Mouse (Mus musculus) lung, postnatal 0 days (tissue): ENCODE data around the gene Gprin3. TPM values are rescaled to one million over a fixed set of nuclear protein-coding genes. Genes with fewer than 3 reads are reported as not detected.

Source experiments
- ATAC-seq: fragments of 200-750 bp; cut with Nextera tagmentation; 2 replicates; pipeline ENCODE4 v1.8.0; 2017; ENCODE audit warnings: moderate library complexity
- DNase-seq: peaks from one replicate; pipeline ENCODE4 v3.0.0-alpha.2; 2016; ENCODE audit warnings: low spot score
- H3K27ac ChIP-seq: fragments of 300-500 bp; sonication (generic); 2 replicates; pipeline ENCODE4 v1.5.1; 2014; ENCODE audit warnings: antibody characterized with exemption, mild to moderate bottlenecking, low read length, mixed read lengths
- H3K27me3 ChIP-seq: fragments of 300-500 bp; sonication (generic); replicated peaks from 2 replicates; pipeline ENCODE4 v1.6.1; 2014; ENCODE audit warnings: low read length, mixed read lengths; ENCODE audit not compliant: insufficient read depth
- H3K36me3 ChIP-seq: fragments of 300-500 bp; sonication (generic); 2 replicates; pipeline ENCODE4 v1.6.1; 2014; ENCODE audit warnings: low read length, mixed read lengths; ENCODE audit not compliant: insufficient read depth
- H3K4me1 ChIP-seq: fragments of 300-500 bp; sonication (generic); 2 replicates; pipeline ENCODE4 v1.6.1; 2014; ENCODE audit warnings: antibody characterized with exemption, low read depth, low read length, mixed read lengths; ENCODE audit not compliant: insufficient read depth
- H3K4me2 ChIP-seq: fragments of 300-500 bp; sonication (generic); replicated peaks from 2 replicates; pipeline ENCODE4 v1.6.1; 2014; ENCODE audit warnings: low read depth, mild to moderate bottlenecking, low read length, moderate library complexity, mixed read lengths
- H3K4me3 ChIP-seq: fragments of 300-500 bp; sonication (generic); 2 replicates; pipeline ENCODE4 v1.5.1; 2014; ENCODE audit warnings: low read depth, low read length
- H3K9ac ChIP-seq: fragments of 300-500 bp; sonication (generic); replicated peaks from 2 replicates; pipeline ENCODE4 v1.6.1; 2014; ENCODE audit warnings: low read depth, mild to moderate bottlenecking
- H3K9me3 ChIP-seq: fragments of 300-500 bp; sonication (generic); 2 replicates; pipeline ENCODE4 v1.6.1; 2016; ENCODE audit warnings: low read length, mixed read lengths
- CTCF ChIP-seq: IDR thresholded peaks from 2 replicates; pipeline ENCODE4 v1.5.1; 2016; ENCODE audit warnings: antibody characterized with exemption, mild to moderate bottlenecking
- EP300 ChIP-seq: IDR thresholded peaks from 2 replicates; pipeline ENCODE4 v1.6.1; 2016; ENCODE audit warnings: antibody characterized with exemption, mild to moderate bottlenecking, control low read depth
- WGBS: fragments of 180-500 bp; shearing (Covaris S2); extraction: QIAGEN DNeasy Blood & Tissue Kit; methylation state at CpG from one replicate; pipeline ENCODE4 v1.1.7; 2014; 5-methylcytosine and 5-hydroxymethylcytosine counted together
- polyA plus RNA-seq: library from polyadenylated mRNA; unstranded; fragments of >200 nt; fragmentation: Nextera tagmentation; extraction: Ambion mirVana; gene quantifications from 2 replicates; pipeline ENCODE4 v1.2.1, GENCODE M21; 2015

The Gprin3 gene
- polyA plus RNA-seq, 1 experiment from 2014 or later: 11.2 TPM

GRCm38 (mm10) chr6:59354943-59355342 is 71.2 kb downstream of the Gprin3 start:
- ATAC-seq (no peak), DNase-seq (no peak)
- H3K9ac ChIP-seq: no peak overlapping the region
- no peaks in the 10 kb centered on the region for H3K27me3 ChIP-seq
- no peak for TF ChIP-seq EP300
- TF ChIP-seq CTCF: no peak
- H3K4me2 ChIP-seq: no peak overlapping the region
- H3K9me3 ChIP-seq: no peaks in the 10 kb centered on the region
- H3K27ac ChIP-seq: no peak overlapping the region
- no peaks in the 10 kb centered on the region for H3K4me1 ChIP-seq
- no peak overlapping the region for H3K4me3 ChIP-seq
- no peaks in the 10 kb centered on the region for H3K36me3 ChIP-seq
- 89% methylated on average over 7 of the region's 7 CpGs for WGBS

- WGBS: 71% methylated on average over 5 of the region's 5 CpGs
- Histone ChIP-seq H3K9ac (no peak overlapping the region), H3K27ac (no peak overlapping the region), H3K4me1 (no peaks in the 10 kb centered on the region), H3K9me3 (no peaks in the 10 kb centered on the region), H3K4me2 (no peak overlapping the region), H3K36me3 (no peaks in the 10 kb centered on the region), H3K4me3 (no peak overlapping the region), H3K27me3 (no peaks in the 10 kb centered on the region)
- ATAC-seq (no peak), DNase-seq (no peak)
- TF ChIP-seq EP300 (no peak), CTCF (no peak)
These were observed 74.8 kb downstream of the Gprin3 start for GRCm38 (mm10) chr6:59351108-59351789.

GRCm38 (mm10) chr6:59348673-59349072 is 77.4 kb downstream of the Gprin3 start:
- ATAC-seq: no peak
- Histone ChIP-seq H3K9ac (no peak overlapping the region), H3K36me3 (no peaks in the 10 kb centered on the region), H3K27me3 (no peaks in the 10 kb centered on the region), H3K4me3 (no peak overlapping the region), H3K9me3 (no peaks in the 10 kb centered on the region), H3K4me2 (no peak overlapping the region), H3K27ac (no peak overlapping the region), H3K4me1 (no peaks in the 10 kb centered on the region)
- DNase-seq: no peak
- WGBS: 71% methylated on average over 1 of the region's 1 CpGs
- TF ChIP-seq EP300 (no peak), CTCF (no peak)

GRCm38 (mm10) chr6:59341146-59341545 is 84.9 kb downstream of the Gprin3 start:
- Histone ChIP-seq H3K9me3 (no peaks in the 10 kb centered on the region), H3K36me3 (no peaks in the 10 kb centered on the region), H3K9ac (no peak overlapping the region), H3K4me1 (no peaks in the 10 kb centered on the region), H3K27me3 (no peaks in the 10 kb centered on the region), H3K27ac (no peak overlapping the region), H3K4me3 (no peak overlapping the region), H3K4me2 (no peak overlapping the region)
- WGBS: 66% methylated on average over 1 of the region's 1 CpGs
- TF ChIP-seq EP300 (no peak), CTCF (no peak)
- DNase-seq (no peak), ATAC-seq (no peak)

DNA sequence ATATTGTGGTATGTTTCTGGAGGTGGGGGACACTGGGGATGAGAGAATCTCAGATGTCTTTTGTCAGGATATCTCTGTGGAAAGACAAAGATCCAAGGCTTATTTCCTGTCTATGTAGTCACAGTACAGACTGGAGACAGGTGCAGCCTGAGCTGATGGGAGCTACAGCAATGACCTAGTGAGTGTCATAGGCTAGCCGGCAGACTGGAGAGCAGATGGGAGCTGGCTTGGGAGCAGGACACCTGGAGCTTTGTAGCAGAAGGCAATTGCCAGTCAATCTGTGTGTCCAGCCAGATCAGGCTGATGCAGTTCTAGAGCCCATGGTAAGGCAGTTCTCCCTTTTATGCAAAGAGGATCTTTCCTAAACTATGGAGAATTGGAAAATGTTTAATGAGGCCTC is 97.8 kb downstream of the Gprin3 start:
- DNase-seq (no peak), ATAC-seq (no peak)
- 56% methylated on average over 1 of the region's 1 CpGs for WGBS
- Histone ChIP-seq H3K9me3 (no peaks in the 10 kb centered on the region), H3K9ac (no peak overlapping the region), H3K4me3 (no peak overlapping the region), H3K36me3 (no peaks in the 10 kb centered on the region), H3K27me3 (no peaks in the 10 kb centered on the region), H3K4me2 (no peak overlapping the region), H3K4me1 (no peaks in the 10 kb centered on the region), H3K27ac (no peak overlapping the region)
- TF ChIP-seq EP300: no peak
- TF ChIP-seq CTCF: no peak

- no peak for DNase-seq
- ATAC-seq: no peak
- TF ChIP-seq CTCF: no peak
- TF ChIP-seq EP300: no peak
These were observed 110.2 kb downstream of the Gprin3 start for GRCm38 (mm10) chr6:59315868-59316267.

GRCm38 (mm10) chr6:59315090-59315489 is 111.0 kb downstream of the Gprin3 start:
- TF ChIP-seq CTCF: no peak
- no peak for TF ChIP-seq EP300
- H3K27me3 ChIP-seq: no peaks in the 10 kb centered on the region
- no peak overlapping the region for H3K4me3 ChIP-seq
- no peaks in the 10 kb centered on the region for H3K4me1 ChIP-seq
- H3K36me3 ChIP-seq: no peaks in the 10 kb centered on the region
- DNase-seq: no peak
- no peak overlapping the region for H3K27ac ChIP-seq
- no peak overlapping the region for H3K9ac ChIP-seq
- H3K9me3 ChIP-seq: no peaks in the 10 kb centered on the region
- no peak overlapping the region for H3K4me2 ChIP-seq
- no peak for ATAC-seq

More at GRCm38 (mm10) chr6:59315868-59316267, 110.2 kb downstream of the Gprin3 start:
- Histone ChIP-seq H3K4me2 (no peak overlapping the region), H3K27me3 (no peaks in the 10 kb centered on the region), H3K4me3 (no peak overlapping the region), H3K36me3 (no peaks in the 10 kb centered on the region), H3K9me3 (no peaks in the 10 kb centered on the region), H3K9ac (no peak overlapping the region), H3K4me1 (no peaks in the 10 kb centered on the region), H3K27ac (no peak overlapping the region)
